Comparison of ENCODE assay signal across 8 mouse cellular contexts in genomic region chr12:16895221-16895928, GRCm38 (mm10). TPM values are rescaled to one million over a fixed set of nuclear protein-coding genes. Genes with fewer than 3 reads are reported as not detected.
A peak's percentile ranks its signal among the peaks of the same experiment; 100 is the strongest.
DNase-seq lines count a peak whose midpoint lies in the region; ATAC-seq lines count a peak whose summit lies in the region.

No protein-coding gene starts in this region.

- DNase-seq in kidney, adult 11 months: no peak
- DNase-seq in embryo, embryonic 10.5 days (ENCODE audit: low spot score): peak; percentile 64
- DNase-seq in heart, adult 11 months: peak; percentile 98

- under 1% methylated on average over 40 of the region's 41 CpGs for WGBS in kidney, embryonic 14.5 days
- WGBS in intestine, embryonic 16.5 days: under 1% methylated on average over 33 of the region's 41 CpGs
- under 1% methylated on average over 36 of the region's 41 CpGs for WGBS in stomach, embryonic 14.5 days

- peak overlapping the region; percentile 93 for H3K9ac ChIP-seq in kidney, embryonic 14.5 days (ENCODE audit: low read depth, low read length)
- peak overlapping the region; percentile 94 for H3K9ac ChIP-seq in intestine, embryonic 16.5 days (ENCODE audit: low read depth, low read length)
- peak overlapping the region; percentile 85 for H3K9ac ChIP-seq in stomach, embryonic 14.5 days (replicated peaks; ENCODE audit: low read depth, low read length)

- H3K27me3 ChIP-seq in kidney, embryonic 14.5 days (ENCODE audit: control insufficient read depth, insufficient read depth, low read length): no peaks in the 10 kb centered on the region
- no peaks in the 10 kb centered on the region for H3K27me3 ChIP-seq in intestine, embryonic 16.5 days (replicated peaks; ENCODE audit: control insufficient read depth, insufficient read depth, low read length)
- H3K27me3 ChIP-seq in stomach, embryonic 14.5 days (ENCODE audit: control insufficient read depth, insufficient read depth, low read length): no peaks in the 10 kb centered on the region

- H3K36me3 ChIP-seq in kidney, embryonic 14.5 days (ENCODE audit: control insufficient read depth, insufficient read depth, low read length): no peaks in the 10 kb centered on the region
- no peaks in the 10 kb centered on the region for H3K36me3 ChIP-seq in intestine, embryonic 16.5 days (ENCODE audit: control insufficient read depth, insufficient read depth, low read length)
- H3K36me3 ChIP-seq in stomach, embryonic 14.5 days (ENCODE audit: control insufficient read depth, insufficient read depth, low read length): no peaks in the 10 kb centered on the region

- peak; percentile 69 for ATAC-seq in kidney, embryonic 14.5 days (ENCODE audit: low FRiP score, low TSS enrichment)
- ATAC-seq in activated CD4-positive, CD25-positive, alpha-beta regulatory T cell, adult 4 months: peak; percentile 35
- ATAC-seq in intestine, embryonic 16.5 days: peak; percentile 19
- ATAC-seq in megakaryocyte-erythroid progenitor cell, adult 5-6 weeks (replicated peaks; ENCODE audit: low FRiP score, low TSS enrichment, poor library complexity, severe bottlenecking): peak; percentile 46
- no peak; the same call in none of the 2 replicates for ATAC-seq in stomach, embryonic 14.5 days (ENCODE audit: insufficient number of reproducible peaks, insufficient read depth, low FRiP score, low read depth)

- H3K4me2 ChIP-seq in kidney, embryonic 14.5 days (replicated peaks; ENCODE audit: low read depth, low read length): peak overlapping the region; percentile 60
- H3K4me2 ChIP-seq in intestine, embryonic 16.5 days (ENCODE audit: low read depth, low read length): peak overlapping the region; percentile 69
- peak overlapping the region; percentile 64 for H3K4me2 ChIP-seq in stomach, embryonic 14.5 days (replicated peaks; ENCODE audit: low read depth, low read length)

- H3K4me3 ChIP-seq in kidney, embryonic 14.5 days (ENCODE audit: low read length): peak overlapping the region; percentile 93
- peak overlapping the region; percentile 94 for H3K4me3 ChIP-seq in intestine, embryonic 16.5 days (ENCODE audit: low read length)
- H3K4me3 ChIP-seq in stomach, embryonic 14.5 days (ENCODE audit: low read depth, low read length): peak overlapping the region; percentile 93

- no peaks in the 10 kb centered on the region for H3K9me3 ChIP-seq in kidney, embryonic 14.5 days (ENCODE audit: control insufficient read depth, low read length)
- no peaks in the 10 kb centered on the region for H3K9me3 ChIP-seq in intestine, embryonic 16.5 days (ENCODE audit: control insufficient read depth, low read length)
- H3K9me3 ChIP-seq in stomach, embryonic 14.5 days (ENCODE audit: control insufficient read depth, low read depth, low read length): no peaks in the 10 kb centered on the region

- peaks cover 9% of the 10 kb centered on the region; the same call in 1 of the 2 replicates for H3K4me1 ChIP-seq in kidney, embryonic 14.5 days (ENCODE audit: control insufficient read depth, insufficient read depth, low read length)
- H3K4me1 ChIP-seq in intestine, embryonic 16.5 days (ENCODE audit: control insufficient read depth, insufficient read depth, low read length): peaks cover 27% of the 10 kb centered on the region
- H3K4me1 ChIP-seq in stomach, embryonic 14.5 days (ENCODE audit: control insufficient read depth, insufficient read depth, low read length): peaks cover 23% of the 10 kb centered on the region

- peak overlapping the region; percentile 95 for H3K27ac ChIP-seq in kidney, embryonic 14.5 days (ENCODE audit: low read depth, low read length)
- peak overlapping the region; percentile 99 for H3K27ac ChIP-seq in intestine, embryonic 16.5 days (ENCODE audit: low read length)
- H3K27ac ChIP-seq in stomach, embryonic 14.5 days (ENCODE audit: low read length): peak overlapping the region; percentile 95

RNA-seq across cellular contexts. Expression of gene Rock2, which starts 0.7 kb away (rescaled TPM):
- polyA plus RNA-seq in kidney, embryonic 14.5 days (2014; fragmentation: Nextera tagmentation; extraction: Ambion mirVana): 17.4 and 22.3 TPM in 2 replicates
- polyA plus RNA-seq in activated CD4-positive, CD25-positive, alpha-beta regulatory T cell, adult 4 months (2017; shearing (Covaris generic)): 10 to 100 TPM; 10.8 to 11.3 TPM
- polyA plus RNA-seq in intestine, embryonic 16.5 days (2015; fragmentation: Nextera tagmentation; extraction: Ambion mirVana): 10.9 TPM in 2 replicates
- total RNA-seq in megakaryocyte-erythroid progenitor cell, adult 5-6 weeks (2014; fragmentation: Nextera tagmentation): 34.9 and 39.7 TPM in 2 replicates
- 57.2 and 74.8 TPM in 2 replicates for total RNA-seq in megakaryocyte-erythroid progenitor cell, adult 5-6 weeks (2017)
- polyA plus RNA-seq in stomach, embryonic 14.5 days (2014; fragmentation: Nextera tagmentation; extraction: Ambion mirVana): 25.5 and 25.8 TPM in 2 replicates
